Mouse (Mus musculus) right cerebral cortex, adult 2 months (tissue): ENCODE data around the gene Pah.

Experiments used
- DNase-seq, 2 experiments: peaks; one replicate each; pipeline ENCODE4 v3.0.0; 2021 to 2022; ENCODE audit warnings: low spot score in 2 of 2

The Pah gene

DNA sequence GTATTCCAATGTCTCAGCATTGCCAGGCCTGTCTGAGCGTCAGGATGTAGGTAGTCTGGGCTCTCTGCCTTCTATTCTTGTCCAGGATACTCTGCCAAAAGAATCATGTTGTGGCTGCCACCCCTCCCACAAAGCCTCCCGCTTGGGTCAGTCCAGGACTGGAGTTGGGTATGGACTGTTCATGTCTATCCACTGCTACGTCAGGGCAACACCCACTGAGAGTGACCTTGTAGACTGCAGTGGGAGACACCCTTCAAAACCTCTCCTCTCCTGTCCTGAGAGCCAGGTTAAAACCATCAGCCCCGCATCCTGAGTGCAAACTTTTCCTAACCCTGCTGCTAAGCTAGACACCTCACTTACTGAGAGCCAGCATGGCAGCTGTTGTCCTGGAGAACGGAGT, at the start of gene Pah:
Gene Pah (plus strand): TSS at position 150 of the 400 bp plus-strand sequence.
- no peak for DNase-seq

DNA sequence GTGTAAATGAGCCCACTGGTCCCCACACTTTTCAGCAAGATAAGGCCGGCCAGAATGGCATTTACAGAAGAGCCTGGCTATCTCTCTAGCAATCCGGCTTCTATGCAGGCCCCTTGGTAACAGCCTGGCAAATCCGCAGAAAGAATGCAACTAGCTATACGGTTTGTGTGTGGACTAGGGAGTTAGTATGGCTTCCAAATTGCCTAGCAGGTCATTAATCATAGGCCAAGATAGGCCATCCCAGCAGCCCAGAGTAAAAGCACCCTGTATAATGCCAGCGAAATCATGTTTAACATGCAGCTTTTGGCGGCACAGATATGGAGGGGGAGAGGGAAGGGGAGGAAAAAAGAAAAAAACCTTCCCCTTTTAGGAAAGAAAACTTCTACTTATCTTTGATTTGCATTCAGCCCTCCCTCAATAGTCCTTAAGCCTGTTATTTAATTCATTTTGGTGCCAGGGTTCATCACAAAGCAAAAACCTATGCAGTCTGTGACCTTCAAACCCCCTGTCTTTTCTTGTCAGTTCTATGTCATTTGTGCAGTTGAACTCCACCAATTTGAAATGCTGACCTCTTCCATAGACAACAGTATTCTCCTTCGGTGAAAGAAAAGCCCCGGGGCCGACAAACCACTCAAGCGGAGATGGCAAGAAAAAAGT, 48.0 kb upstream of the Pah start:
- no peak for DNase-seq

DNA sequence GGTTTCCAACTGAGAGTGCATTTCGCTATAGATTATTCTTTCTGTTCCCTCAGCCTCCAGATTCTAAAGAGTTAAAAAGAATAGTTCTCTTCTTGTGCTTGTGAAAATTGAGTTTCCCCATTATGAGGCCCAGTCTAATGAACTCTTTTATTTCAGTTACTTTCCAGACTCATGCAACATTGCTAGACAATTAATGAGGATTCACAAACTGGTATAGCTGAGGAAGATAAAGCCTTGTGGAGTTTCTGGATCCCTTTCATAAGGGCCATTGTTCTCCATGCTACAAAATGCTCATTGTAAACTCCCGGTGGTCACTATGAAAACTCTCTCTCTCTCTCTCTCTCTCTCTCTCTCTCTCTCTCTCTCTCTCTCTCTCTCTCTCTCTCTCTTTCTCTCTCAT, 46.6 kb upstream of the Pah start:
- no peak for DNase-seq

DNA sequence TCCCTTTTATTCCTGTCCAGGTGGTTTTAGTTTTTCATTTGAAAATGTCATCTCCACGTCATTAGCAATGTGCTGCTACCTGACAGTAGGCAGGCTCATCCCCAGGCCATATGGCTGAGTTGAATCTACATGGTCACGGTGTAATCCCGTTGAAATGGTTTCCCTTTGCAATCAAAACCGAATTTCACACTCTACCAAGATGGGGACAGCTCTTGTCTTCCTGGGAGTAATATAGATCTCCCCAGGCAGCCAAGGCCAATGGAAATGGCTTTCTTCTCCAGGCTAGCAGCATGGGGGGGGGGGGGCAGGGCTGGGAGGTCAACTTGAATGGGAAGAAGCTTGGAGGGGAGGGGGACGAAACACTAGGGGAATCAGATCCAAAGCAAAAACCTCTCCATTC, 43.7 kb upstream of the Pah start:
- DNase-seq: no peak

DNA sequence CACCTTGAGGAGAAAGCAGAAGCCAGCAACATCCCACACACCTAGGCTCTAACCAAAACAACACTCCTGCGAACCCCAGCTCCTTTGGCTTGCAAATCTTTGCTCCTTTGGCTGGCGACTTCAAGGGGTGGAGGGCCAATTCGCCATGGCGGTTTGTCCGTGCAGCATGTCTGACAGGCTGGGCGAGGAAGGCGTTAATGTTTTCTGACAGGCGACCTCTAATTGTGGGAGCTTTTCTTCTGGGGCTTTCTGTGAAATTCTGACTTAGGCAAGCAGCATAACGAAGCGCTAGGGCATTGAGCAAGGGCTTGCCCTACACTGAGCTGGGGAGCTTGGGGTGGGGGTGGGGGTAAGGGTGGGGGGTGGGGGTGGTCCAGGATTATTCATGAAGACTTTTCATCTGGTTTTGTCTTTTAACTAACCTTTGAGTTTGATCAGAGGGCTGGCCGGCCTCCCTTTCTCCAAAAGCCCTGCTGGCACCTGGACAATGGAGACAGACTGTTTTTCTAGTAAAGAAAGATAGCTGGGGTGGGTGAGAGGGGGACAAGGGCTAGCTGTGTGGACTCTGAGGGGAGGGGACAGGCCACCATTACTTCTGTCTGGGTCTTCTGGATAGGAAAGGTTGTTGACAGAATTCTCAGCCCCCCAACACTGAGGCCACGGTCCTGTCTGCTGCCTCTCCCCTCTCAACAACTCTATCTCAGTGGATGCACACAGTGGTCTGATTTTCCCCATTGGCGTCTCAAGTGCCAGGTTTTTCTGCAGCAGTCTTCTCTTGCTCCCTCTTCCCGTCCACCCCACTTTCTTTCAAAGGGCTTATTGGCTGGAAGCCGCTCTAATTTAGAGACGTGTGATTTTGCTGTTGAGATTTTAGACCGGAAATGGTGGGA, 36.5 kb upstream of the Pah start:
- DNase-seq: peak in 1 of 2 experiments; percentile 65

DNA sequence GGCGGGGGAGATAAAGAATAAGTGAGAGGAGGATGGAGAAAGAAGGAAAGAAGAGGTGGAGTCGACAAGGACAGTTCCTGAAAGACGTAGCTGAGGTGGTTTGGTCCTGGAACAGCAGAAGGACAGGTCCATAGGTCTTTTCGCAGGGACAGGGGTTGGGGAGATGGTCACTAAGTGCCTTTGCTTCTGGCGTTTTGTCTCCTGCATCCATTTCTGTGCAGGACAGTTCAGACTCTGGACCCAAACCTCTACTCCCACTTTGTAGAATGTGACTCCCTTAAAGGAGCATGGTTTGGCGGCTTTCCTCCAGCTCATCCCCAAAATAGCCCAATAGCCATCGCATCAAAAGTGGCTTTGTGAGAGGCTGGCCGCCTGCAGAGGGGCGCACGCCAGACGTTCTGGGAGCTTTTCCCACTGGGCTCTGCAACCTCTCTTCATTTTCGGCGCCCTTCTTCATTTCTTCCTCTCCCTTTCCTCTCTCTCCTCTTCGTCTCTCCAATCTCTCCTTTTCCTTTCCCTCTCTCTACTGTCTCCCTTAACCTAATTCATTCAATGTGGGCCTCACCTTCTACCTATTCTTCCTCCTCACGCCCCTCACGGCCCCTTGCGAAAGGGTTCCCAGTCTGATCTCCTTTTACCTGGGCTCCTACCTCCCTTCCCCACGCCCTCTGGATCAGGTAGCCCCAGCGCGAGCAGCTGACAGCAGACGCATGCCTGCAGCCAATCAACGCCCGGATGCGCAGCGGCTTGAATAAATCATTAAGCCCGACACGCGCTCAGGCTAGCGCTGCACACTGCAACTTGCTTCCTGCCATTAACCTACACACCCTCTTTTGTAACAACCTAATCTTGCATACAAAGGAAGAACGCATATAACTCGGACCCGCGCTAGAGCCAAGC, 35.6 kb upstream of the Pah start:
- DNase-seq: peak; percentile 53 to 71

DNA sequence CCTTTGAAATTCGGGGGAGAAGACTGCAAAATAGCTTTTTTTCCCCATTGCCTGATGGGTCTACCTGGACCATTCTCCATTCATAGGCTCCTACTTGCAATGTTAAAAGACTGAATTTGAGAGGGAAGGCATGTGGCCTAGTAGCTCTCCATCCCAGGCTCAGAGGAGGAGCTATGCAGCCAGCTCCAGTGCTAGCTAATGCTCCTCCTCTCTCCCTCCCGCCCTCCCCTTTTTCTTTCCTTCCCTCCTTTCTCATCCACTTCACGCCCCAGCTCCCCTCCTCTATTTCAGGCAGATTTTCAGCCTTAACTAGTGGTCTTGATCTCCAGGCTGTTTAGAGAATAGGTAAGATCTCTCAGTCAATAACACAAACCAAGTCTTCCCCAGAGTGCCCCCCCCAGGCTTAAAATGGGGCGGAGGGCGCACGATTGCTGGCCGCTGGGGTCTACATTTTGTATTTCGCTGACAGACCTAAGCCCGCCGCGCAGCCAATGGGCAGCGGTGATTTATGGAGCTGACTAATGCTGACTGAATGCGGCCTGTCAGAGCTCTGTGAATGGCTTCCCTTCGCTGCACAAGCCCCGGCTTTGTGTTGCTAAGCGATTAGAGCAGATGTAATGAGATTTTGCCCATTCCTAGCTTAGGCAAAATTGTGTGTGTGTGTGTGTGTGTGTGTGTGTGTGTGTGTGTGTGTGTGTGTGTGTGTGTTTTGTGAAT, 33.0 kb upstream of the Pah start:
- DNase-seq: peak; percentile 53 to 66

DNA sequence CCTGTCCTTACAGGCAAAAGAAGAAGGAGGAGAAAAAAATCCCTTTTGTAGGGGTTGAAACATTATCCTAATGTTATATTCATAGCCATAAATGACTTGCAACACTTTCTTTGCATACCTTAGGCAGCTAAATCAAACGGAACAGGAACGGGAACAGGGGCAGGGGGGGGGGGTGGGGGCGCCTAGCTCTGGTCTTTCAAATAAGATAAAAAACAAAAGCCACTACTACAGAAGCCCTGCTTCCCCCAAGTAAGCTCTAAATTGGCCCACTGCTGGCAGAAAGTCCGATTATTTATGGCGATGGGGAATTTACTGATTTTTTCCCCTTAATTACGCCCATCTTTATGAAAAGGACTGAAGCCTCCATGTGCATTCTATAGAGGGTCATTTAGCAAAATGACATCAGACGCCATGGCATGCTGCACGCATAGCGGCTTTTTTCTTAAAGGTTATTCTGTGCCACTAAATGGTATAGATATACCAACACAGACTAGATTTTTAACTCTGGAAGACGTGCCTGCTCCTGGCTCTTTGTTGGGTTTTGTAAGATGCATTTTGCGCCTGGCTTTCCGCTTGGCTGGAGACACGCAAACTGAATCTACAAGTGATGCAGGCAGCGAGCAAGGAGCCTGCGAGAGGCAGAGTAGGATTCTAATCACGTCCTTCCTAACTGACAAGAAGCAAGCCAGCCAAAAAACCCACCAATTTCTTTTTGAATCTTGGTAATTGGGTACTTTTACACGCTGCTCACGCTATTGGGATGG, 32.2 kb upstream of the Pah start:
- DNase-seq: peak; percentile 60 to 74

DNA sequence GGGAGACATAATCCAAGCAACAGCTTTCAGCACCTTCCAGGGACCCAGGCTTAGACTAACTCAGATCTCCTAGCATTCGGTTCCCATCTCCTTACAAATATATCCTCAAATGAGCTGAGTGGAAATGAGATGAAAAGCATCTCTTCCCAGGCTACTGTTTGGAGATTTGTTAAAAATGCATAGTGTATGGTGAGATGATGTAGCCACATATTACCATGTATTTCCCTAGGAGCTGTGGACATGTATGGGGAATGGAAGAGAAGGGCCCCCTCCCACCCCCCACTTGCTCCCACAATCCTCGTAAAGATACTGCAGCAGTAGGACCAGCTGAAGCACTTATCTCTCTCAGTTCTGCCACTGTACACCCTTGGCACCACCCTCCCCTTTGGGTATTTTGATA, 31.3 kb upstream of the Pah start:
- DNase-seq: no peak

DNA sequence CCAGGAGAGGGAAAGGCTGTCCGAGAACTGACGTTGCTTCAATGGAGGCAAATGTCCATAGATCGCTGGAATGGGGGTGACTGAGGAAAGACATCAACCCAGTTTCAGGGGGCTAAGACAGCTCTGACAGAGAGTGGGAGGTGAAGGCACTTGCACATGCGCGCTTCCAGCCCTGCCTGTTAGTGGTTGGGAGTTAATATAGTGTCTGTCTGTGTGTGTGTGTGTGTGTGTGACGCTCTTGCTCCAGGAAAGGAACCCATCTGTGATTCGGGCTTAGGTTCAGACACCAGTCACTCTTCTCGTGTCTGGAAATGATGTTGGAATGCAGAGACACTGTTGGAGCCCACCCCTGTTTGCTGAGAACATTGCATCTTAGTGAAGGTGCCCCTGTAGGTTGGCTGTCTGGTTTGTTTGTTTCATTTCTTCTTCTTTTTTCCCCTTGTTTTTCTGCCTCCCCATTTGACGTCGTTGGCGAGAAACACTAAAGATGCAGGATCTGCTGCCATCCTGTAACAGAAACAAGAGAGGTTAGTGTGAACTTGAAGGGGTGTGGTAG, 30.0 kb upstream of the Pah start:
- no peak for DNase-seq

DNA sequence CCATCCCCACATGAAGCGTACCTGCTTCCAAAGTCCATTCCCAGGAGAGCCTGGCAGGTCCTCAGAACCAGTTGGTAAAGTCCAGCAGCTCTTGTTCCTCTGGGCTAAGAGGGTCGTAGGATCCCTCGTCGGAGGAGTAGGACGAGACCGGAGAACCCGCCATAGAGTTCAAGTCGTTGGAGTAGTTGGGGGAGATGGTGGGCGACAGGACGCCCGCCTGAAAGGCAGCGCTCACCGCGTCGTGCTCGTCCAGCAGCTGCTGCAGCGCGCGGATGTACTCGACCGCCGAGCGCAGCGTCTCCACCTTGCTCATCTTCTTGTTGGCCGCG, 29.3 kb upstream of the Pah start:
- DNase-seq: no peak

DNA sequence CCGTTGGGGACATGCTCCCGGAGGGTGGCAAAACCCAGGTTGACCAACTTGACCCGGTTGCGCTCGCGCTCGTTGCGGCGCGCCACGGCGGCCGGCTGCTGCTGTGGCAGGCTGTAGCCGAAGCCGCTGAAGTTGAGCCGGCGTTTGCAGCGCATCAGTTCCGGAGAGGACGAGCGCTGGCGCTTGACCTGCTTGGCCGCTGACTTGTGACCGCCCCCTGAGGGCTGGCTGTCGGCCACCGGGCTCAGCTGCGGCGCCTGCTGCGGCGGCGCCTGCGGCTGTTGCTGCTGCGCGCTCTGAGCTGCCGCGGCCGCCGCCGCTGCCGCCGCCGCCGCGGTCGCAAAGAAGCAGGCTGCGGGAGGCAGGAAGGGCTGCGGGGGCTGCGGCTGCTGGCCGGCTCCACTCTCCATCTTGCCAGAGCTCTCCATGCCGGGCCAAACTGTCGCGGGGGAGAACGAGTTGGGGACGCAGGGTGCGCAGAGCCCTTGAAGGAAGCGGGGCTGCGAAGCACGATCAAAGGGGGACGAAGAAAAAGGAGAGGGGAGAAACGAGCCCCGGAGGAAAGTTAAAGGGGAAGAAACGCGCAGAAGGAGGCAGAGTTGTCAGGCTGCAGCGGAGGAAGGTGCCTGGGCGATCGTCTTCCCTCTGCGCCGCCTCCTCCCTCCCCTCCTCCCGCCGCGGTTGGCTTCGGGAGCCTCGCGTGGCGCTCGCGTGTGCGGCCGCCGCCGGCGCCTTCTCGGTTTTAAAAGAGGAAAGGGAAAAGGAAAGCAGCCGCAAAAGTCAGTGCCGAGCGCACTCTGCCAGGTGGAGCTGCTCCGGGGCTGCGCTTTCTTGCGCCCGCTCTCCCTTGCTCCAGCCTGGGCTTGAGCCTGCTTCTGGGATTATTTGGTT, 28.7 kb upstream of the Pah start:
- DNase-seq: peak; percentile 71 to 77

DNA sequence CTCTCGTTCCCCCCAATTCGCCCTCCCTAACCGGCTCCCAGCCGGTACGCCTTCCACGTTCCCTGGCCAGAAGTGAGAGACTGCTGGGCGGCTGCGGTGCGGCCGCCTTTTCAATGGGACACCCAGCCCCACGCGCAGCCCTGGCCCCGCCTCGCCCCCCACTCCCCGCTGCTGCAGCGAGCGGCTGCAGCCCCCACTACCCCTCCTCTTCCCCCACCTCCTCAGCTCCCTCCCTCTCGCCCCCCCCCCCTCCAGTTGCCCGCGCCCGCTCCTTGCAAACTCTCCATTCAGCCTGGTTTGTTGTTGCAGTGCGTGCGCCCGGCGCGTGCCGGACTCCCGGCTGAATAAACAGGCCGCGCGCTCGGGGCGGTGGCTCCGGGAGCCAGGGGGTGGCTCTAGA, 28.0 kb upstream of the Pah start, which contains the start of gene Ascl1:
Gene Ascl1 (minus strand): TSS at position 85 of the 400 bp plus-strand sequence.
- DNase-seq: no peak

DNA sequence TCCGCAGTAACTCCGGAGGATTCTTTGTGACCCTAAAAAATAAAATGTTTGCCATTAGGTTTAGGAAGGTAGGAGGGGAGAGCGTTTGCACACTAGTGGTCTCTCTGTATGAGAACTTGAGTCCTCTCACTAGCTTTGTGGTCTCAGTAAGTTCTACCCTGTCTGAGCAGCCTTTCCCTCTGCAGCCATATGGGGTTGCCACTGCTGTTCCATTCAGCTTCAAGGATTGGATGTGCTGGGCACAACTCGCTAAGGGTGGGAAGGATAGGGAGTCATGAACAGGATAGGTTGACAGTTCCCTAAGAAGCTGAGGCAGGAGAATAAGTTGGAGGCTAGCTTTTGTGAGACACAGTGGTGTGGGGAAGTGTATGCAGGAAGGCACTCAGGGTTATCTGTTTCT, 27.4 kb upstream of the Pah start:
- DNase-seq: no peak

DNA sequence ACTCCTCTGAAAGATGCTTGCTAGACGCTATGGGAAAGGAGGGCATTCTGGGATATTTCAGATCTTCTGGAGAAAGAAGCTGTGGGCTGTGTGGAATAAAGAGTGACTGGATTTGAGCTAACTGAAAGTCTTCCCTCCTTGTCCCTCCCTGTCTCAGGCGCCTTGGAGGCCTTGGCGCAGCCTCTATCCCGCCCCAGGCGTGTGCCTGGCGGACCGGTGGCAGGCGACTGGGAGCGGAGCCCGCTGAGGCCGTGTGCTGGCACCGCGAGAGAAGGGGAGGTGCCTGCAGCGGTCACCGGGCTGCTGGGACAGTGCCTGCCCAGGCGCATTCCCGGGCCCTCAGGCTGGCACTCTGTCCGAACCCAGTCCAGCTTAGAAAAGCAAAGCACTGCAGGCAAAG, 27.0 kb upstream of the Pah start:
- DNase-seq: peak; percentile 29 to 54

DNA sequence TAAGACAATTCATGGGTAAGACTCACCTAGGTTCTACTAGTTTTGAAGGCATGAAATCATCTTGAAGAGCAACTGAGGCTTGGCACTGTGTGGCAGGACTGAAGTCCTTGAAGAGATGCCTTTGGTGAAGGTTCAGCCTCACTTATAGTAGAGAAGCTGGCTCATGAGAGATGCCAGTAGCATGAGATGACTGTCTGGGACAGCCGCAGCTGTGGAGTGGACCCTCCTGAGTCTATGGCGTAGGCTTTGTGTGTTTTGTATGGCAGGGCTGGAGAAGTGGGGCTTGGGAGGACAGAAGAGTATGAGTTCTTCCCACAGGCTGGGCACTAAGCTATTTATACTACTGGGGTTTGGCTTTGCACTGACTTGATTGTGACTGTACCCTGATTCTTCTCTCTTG, 24.5 kb upstream of the Pah start:
- no peak for DNase-seq

DNA sequence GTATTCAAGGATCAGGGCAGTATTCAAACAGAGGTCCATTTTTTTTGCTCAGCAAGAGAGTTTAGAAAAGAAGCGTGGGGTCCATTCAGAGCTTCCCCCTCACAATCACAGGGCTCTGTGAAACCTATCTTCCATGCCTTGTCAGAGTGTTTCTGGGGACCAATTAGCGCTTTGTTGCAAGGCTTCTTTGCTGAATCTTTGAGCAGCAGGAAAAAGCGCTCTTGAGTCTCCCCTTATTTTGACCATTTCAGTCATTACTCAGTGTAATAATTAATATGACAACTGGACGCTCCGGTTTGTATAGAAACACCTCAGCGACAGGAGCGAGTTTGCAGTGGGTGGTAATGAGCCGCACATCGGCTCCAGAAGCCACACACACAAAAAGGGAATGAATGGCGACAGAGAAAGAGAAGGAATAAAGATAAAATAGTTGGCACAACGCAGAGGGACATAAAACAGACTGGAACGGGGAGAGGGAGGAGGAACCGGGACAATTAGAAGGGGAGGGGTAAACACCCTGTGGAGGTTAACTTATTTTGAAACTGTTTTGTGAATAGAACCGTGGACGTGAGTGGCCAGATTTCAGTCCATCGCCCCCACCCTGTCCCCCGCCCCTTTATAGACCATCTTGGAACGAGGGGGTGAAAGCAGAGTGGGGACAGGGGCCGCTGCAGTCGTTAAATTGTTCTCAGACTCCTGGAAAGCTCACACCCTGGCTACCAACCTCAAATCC, 20.5 kb upstream of the Pah start:
- no peak for DNase-seq

DNA sequence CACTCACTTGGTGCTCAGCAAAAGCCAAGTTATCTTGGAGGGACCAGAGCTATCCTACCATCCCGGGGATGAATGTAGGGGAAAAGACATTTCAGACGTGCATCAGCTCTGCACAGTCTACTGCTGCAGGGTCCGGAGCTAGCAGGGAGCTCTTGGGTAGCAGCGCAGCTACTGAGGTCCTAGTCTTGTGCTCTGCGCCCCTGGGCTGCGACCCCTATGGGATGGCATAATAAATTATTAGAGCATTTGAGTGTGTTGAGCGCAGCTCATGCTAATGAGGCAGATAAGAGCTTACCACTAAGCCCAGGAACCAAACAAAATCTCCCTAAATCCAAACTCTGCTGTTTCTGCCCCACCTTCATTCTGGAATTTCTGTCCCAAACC, 19.9 kb upstream of the Pah start:
- DNase-seq: no peak

DNA sequence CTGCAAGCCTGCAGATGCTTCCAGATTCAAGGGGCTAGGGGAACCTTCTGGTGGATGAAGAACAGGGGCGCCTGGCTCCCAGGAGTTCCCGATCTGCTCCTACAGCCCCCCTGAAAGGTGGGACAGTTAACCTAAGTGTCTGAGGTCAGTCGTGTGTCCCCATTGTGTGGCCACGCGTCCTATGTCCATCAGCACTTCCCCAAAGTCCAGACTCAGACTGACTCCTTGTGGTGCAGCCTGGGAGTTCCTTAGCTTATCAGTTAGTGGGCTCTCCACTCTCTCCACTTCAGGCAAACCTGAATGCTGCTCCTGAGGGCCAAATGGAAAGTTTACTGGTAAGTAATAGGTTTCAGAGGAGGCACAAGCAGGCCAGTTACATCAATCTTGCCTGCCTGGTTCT, 19.3 kb upstream of the Pah start:
- peak in 1 of 2 experiments; percentile 40 for DNase-seq
